Mouse (Mus musculus) heart, postnatal 0 days (tissue): ENCODE results near the gene Flt3.

Experiments
- CTCF ChIP-seq: IDR thresholded peaks from 2 replicates; pipeline ENCODE4 v1.5.1; 2016; ENCODE audit warnings: antibody characterized with exemption, control low read depth, low read depth
- EP300 ChIP-seq: IDR thresholded peaks from 2 replicates; pipeline ENCODE4 v1.6.1; 2016; ENCODE audit warnings: antibody characterized with exemption, low read depth

GRCm38 (mm10) chr5:147351931-147352330 lies 48.4 kb downstream of the Flt3 start:
- TF ChIP-seq CTCF (no peak), EP300 (no peak)
